Mouse (Mus musculus) frontal cortex, adult (tissue): Measurements from ENCODE around the gene Prr27.

Experiments
- ATAC-seq: cut with Nextera tagmentation; 2 replicates; pipeline ENCODE4 v1.9.2; 2017; ENCODE audit warnings: mild to moderate bottlenecking, moderate library complexity, mixed read lengths; ENCODE audit not compliant: low TSS enrichment

Prr27 gene

GRCm38 (mm10) chr5:87825386-87825785, at the start of gene Prr27:
TSS of gene Prr27 (plus strand) at chr5:87825686.
- no peak for ATAC-seq

GRCm38 (mm10) chr5:87782731-87783130, 42.8 kb upstream of the Prr27 start:
- ATAC-seq: no peak

- ATAC-seq: no peak
Observed at GRCm38 (mm10) chr5:87807782-87808181, 17.7 kb upstream of the Prr27 start, which contains the start of gene Csn1s2b. TSS of gene Csn1s2b (plus strand) at chr5:87808082.

GRCm38 (mm10) chr5:87809253-87809652, 16.2 kb upstream of the Prr27 start:
- no peak for ATAC-seq

GRCm38 (mm10) chr5:87855136-87855716, 29.7 kb downstream of the Prr27 start:
- ATAC-seq: peak; percentile 94

- no peak for ATAC-seq
Observed at GRCm38 (mm10) chr5:87870084-87870483, 44.6 kb downstream of the Prr27 start.

GRCm38 (mm10) chr5:87871423-87871822, 45.9 kb downstream of the Prr27 start:
- ATAC-seq: no peak

- ATAC-seq: no peak
Observed at GRCm38 (mm10) chr5:87884729-87885128, 59.2 kb downstream of the Prr27 start, which contains the start of gene Odam. TSS of gene Odam (plus strand) at chr5:87885029.
